Mouse (Mus musculus) megakaryocyte-erythroid progenitor cell, adult 5 weeks (primary cell): Measurements from ENCODE around the gene Rdx. TPM values are rescaled to one million over a fixed set of nuclear protein-coding genes. Genes with fewer than 3 reads are reported as not detected.

Experiments used
- polyA plus RNA-seq: library from polyadenylated mRNA; stranded (reverse); fragments of >175 nt; gene quantifications from 2 replicates; pipeline ENCODE4 v1.2.3, GENCODE M21; 2012

Rdx gene
- 40.6 and 48.0 TPM in 2 replicates for polyA plus RNA-seq

GRCm38 (mm10) chr9:52047129-52047820, at the start of gene Rdx:
Gene Rdx, plus strand, starts transcription at chr9:52047173.

Other genes with a start within 250 kb of the Rdx start
- 34.9 and 36.8 TPM in 2 replicates for gene Fdx1, start 83.6 kb upstream of the Rdx start, polyA plus RNA-seq
- gene Zc3h12c, start 121.4 kb downstream of the Rdx start, polyA plus RNA-seq, result 0.33 and 0.56 TPM in 2 replicates